Mouse (Mus musculus) liver, embryonic 14.5 days (tissue): ENCODE measurements around the gene Etnk2.

Experiments used
- CTCF ChIP-seq: IDR thresholded peaks from 2 replicates; pipeline ENCODE4 v1.5.1; 2016; ENCODE audit warnings: antibody characterized with exemption, low read depth, control low read depth
- EP300 ChIP-seq: IDR thresholded peaks from 2 replicates; pipeline ENCODE4 v1.6.1; 2016; ENCODE audit warnings: antibody characterized with exemption, low read depth

DNA sequence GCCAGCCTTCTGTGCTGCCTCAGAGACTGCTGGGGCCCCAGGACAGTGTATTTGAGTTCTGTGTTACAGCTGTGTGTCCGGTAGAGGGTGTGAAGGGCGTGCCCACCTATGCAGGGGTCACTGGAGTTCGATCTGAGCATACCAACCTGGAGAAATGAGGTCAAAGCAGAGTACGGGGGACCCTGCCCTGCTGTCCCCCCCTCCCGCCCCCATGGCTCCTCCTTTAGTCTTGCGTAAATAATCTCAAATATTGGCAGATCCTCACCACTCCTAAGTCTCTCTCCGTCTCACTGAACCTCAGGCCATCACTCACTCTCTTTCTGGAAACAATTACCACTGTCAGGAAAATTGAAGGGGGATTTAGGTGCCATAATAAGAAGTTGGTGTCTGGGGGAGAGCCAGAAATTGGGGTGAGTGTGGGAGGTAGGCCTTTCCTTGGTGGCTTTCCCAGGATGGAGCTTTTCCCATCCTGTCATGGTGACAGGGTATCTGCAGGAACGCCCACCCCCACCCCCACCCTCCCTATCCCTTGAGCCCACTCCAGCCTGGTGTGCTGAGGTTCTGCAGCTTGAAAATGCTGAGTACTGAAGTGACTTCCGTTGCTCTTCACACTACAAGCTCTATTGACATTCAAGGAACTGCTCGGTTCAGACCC is 3.7 kb downstream of the Etnk2 start:
- TF ChIP-seq EP300: no peak
- 0 out of 2 replicates have a peak, but pooled peaks have one; percentile 4 for TF ChIP-seq CTCF
